Mouse (Mus musculus) NIH3T3 (cell line): ENCODE results near the gene Ttll4.

Source experiments
- DNase-seq: peaks from one replicate; pipeline ENCODE4 v3.0.0-alpha.2; 2012; ENCODE audit warnings: low read depth

The Ttll4 gene

DNA sequence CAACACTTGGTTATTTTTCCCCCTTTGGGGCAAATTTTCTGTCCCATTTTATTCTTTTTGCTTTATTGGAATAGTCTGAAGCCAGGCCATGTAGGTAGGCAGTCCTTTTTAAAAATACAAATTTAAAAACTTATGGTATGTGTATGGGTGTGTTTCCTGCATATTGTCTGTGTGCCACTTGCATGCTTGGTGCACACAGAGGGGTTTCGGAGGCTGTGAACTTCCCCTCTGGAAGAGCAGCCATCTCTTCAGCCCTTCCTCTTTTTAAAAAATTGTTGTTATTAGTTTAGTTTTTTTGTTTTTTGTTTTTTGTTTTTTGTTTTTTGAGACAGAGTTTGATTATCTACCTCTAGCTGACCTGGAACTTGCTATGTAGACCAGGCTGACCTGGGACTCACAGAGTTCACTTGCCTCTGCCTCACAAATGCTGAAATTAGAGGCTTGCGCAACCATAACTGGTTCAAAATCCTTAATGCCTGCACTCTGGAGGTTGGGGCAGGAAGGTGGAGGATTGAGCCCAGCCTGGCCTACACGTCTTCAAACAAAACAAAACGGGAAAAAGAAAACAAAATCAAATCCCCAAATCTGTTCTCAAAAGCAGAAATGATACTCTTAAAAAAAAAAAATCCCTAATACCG, 51.0 kb downstream of the Ttll4 start:
- DNase-seq = no peak

DNA sequence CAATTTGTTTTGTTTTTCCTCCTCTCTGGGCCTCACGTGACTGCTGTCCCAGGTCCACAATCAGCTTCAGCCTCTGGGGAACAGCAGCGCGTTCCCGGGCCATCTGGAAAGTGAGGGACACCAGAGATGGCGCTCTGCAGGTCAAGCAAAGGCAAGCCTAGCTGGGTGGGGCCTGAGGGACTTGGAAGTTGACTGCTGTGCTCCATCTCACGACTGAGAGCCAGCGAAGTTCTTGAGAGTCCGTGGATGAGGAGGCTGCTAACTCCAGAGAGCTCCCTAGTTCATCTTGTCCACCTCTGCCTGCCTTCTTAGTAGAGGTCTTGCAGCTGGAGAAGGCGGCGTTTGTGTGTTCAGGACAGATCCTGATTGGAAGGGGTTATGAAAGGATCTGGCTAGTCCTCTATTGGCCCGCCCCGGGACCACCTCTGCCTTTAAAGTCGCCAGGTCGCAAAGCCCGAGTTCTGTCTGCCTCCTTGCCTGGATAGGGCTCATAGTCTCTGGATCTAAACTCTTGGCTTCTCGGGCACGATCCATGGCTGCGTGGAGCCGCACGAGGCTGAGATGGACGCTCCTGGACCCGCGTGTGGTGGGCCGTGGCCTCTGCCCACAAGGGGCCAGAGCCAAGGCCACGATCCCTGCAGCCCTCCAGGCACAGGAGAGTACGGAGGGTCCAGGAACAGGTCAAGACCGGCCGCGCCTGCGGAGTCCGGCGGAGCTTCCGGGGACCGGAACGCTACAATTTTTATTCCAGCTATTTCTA, 51.7 kb downstream of the Ttll4 start, which contains the start of gene Cyp27a1:
Cyp27a1 (plus strand) TSS at position 476 of the 760 bp plus-strand sequence.
- no peak for DNase-seq

DNA sequence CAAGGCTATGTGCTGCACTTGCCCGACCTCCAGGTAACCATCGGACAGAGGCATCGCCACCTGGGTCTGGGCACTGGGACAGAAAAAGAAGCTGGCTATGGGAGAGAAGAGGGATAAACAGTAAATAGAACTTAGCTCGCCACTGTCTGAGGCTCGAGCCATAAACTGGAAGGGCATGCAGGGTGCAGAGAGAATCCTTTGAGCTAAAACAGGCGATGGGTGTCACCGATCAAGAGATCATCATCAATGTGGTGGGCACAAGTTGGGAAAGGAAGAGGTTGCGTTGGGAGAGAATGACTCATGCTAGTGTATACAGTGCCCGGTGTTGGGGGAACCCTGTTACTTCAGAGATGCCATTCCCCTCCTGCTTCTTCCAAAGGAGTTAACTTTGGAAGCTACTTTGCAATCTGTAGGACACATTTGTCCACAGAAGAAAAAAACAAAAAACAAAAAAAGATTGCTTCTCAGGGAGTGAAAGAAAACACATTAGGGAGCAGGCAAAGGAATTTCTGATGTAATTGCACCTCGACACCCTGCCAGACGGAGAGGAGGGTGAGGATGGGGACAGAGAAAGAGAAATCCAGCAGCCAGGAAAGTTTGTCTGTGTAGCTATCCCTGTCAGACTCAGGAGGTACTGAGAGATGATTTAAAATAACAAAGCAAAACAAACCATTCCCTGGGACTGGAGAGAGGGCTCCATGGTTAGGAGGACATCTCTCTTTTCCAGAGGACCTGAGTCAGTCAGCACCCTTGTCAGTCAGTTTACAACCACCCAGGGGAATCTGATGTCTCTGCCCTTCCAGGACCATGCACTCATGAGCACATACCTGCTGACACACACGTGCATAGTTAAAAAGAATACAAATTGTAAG, 52.5 kb downstream of the Ttll4 start:
- DNase-seq = no peak

DNA sequence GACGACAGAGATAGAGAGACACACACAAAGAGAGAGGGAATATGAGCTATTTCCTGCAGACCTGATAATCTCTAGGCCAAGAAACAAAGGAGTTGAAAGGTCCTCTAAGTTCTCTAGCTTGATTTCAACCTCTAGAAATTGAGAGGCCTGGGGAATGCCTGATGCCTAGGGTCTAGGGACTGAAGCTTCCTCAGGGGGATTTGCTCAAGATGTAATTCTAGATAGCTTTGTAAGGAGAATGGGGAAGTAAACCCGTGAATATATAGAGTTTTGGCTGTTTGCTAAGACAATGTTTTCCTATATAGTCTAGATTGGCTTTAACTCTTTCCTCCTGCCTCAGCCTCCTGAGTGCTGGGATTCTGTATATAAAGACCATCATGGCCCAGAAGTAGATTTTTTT, 53.4 kb downstream of the Ttll4 start:
- no peak for DNase-seq

DNA sequence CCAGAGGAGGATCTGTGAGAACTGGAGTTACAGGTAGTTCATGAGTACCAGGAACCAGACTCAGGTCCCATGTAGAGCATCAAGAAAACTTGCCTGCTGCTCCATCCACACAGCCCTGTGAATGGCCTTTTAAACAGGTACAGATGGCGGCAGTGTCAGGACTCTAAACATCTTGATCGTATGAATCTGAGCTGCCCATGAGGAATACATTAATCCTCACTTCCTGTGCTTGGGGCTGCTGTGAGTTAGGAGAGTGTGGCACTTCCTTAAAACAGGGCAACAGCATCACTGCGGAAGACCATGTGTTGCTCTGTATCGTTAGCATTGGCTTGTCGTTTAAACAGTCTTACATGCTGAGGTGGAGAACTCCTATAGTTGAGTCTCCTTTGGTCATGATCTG, 53.9 kb downstream of the Ttll4 start:
- DNase-seq = no peak

DNA sequence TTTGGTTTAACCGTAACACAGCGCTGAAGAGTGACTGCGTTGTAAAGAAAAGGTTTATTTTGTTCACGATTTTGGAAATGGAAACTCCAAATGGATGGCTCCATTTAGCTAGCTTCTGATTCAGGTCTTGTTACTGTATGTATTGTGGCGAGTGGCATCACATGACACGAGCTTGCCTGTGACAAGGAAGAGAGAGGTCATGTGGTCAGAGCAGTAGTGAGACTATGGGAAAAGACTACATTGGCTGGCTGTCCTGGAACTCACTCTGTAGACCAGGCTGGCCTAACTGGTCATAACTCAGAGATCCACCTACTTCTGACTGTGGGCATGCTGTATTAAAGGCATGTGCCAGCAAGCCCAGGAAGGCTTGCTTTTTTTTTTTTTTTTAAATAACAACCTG, 54.3 kb downstream of the Ttll4 start:
- no peak for DNase-seq

DNA sequence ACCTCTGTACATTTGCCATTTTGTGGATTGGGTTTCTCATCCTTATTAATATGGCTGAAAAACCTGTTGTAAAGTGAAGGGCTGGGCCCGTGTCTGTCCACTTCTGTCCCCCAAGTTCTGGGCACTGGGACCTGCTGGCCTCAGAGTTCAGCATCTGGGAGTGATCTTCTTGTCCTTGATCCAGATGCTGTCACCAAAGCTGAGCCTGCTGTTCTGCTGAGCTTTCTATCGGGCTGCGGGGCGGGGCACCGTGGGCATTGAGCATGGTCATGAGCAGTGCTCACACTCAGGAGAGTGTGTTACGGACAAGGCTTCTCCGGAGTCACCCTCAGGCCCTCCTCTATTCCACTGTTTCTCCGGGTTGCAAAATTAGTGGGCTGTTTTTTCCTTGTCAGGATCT, 56.6 kb downstream of the Ttll4 start:
- DNase-seq = no peak

DNA sequence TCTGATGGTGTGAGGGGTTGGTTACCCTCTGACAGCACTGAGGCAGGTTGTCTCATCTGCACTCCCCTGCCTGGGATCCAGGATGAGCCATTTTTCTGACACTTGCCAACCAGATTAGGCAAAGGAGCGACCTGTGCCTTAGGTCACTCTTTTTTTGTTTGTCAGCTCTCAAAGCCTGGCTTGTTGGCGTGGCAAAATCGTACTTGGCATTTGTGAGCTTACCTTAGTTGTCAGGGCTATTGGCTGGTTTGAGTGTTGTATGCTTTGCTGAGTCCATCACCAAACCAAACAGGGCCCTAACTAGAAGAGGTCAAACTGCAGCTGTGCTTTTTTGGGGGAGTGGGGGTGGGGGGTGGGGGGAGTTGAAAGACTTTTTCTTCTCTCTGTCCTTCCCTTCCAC, 57.7 kb downstream of the Ttll4 start:
- DNase-seq = no peak

DNA sequence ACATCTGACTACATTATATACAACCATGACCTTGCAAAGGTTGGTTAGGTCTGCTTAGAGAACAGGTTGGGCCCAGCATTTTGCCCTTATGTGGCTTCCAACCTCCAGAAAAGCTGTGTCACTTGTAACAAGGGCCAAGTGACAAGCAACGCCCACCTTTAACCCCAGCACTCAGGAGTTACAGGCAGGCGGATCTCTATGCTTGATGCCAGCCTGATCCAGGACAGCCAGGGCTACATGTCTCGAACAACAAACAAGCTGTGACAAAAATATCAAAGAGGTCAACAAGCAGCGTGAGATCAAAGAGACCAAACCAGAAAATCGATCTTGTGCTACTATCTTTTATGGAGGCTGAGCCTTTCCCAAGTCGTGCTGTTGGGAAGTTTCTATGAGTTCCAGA, 60.1 kb downstream of the Ttll4 start:
- no peak for DNase-seq

DNA sequence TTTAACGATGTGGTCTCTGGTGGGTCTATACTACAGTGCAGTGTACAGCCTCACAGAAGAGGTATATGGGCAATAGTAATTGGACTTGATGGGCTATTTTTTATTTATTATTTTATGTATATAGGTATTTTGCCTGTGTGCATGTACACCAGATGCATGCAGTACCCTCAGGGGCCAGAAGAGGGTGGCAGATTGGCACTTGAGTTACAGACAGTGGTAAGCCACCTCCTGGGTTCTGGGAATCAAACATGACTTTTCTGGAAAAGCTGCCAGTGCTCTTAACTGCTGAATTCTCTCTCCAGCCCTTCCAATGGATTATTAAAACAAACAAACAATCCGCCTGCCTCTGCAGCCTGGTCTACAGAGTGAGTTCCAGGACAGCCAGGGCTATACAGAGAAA, 62.2 kb downstream of the Ttll4 start:
- DNase-seq = peak; percentile 66

DNA sequence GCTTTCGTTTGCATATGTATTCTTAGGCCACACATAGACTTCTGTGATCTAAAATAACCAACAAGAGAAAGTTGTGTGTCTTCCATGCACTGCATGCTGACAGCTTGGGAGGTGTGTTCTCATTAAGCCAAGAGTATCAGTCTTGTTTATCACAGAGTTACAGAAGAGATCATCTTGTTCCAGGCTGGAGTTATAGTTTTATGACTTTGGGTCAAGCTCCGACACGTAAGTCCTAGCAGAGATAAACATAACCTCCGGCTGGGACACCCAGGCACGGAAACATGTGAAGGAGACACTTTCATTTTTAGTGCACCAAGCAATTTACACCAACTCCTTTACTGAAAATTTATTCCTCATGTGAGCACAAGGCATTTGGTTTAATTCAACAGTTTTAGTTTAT, 64.6 kb downstream of the Ttll4 start:
- no peak for DNase-seq

DNA sequence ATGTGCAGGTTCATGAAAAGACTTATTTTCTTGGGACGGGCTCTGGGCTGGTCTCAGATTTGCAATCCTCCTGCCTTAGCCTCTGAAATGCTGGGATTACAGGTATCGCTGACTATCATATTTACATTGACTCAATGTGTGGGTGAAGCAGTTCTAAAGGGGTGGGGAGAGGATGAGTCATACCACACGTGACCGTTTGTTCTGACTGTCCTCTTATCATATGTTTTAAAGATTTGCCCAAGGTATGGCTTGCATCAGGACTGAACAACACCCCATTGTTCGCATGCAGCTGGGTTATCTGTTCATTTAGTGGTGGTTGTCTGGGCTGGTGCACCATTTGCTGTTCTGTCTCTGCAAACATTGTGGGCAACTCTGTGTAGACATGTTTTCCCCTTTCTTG, 65.1 kb downstream of the Ttll4 start:
- peak; percentile 41 for DNase-seq

DNA sequence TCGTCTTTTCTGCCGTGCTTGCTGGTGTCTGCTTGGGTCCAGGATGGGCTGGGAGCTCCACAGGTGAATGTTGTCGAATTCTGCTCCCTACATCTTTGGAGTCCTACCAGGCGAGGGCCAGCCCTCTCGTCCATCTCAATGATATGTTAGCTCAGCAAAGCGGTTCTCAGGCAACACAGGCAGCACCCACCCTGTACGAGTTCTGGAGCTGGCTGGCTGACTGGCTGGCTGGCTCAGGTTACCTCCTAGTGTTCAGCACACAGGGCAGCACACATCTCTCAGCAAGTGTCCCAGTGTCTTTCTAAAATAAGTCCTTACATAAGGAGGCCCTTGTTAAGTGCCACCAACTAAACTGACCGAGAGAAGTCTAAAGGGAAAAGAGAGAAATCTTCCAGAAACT, 66.9 kb downstream of the Ttll4 start:
- DNase-seq = no peak

DNA sequence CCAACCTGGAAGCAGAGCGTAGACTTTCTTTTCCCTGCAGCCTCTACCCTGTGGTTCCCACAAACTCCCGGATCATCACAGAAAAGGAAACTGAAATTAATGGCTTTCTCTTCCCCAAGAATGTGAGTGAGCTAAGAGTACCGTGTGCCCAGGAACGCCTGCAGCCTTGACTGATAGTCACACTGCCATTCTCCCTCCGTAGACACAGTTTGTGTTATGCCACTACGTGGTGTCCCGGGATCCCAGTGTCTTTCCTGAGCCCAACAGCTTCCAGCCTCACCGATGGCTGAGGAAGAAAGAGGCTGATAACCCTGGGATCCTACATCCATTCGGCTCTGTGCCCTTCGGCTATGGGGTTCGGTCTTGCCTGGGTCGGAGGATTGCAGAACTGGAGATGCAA, 75.4 kb downstream of the Ttll4 start:
- DNase-seq = no peak

DNA sequence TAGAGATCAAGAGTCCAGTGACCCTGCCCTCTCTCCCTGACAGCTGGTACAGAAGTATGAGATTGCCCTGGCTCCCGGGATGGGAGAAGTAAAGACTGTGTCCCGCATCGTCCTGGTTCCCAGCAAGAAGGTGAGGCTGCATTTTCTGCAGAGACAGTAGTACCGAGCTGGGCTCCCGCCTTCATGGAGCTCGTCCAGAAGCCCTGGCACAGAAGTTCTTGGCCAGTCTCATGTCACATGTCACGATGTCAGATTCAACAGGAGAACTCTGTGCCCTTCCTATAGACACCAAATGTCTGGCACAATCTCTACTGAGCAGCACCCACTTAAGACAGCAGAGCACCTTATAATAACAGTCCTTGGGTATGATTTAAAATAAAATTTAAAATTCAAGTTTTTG, 76.0 kb downstream of the Ttll4 start:
- no peak for DNase-seq

DNA sequence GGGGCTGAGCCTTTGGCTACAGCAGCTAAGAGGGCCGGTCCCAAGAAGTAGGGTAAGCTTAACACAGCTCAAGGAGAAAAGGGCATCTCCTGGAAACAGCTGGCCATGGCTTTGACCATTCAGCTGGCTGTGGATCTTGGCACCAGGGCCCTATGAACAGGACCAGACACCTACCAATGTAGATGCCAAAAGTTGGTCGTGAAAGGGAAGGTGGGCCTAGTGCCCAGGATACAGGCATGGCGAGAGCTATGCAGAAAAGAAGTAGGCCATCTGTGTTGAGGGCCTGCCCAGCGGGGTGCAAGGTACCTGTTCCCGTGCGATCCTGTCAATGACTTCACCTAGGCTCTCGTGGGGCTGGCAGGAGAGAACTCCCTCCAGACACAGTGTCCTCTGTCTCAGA, 79.3 kb downstream of the Ttll4 start:
- no peak for DNase-seq

DNA sequence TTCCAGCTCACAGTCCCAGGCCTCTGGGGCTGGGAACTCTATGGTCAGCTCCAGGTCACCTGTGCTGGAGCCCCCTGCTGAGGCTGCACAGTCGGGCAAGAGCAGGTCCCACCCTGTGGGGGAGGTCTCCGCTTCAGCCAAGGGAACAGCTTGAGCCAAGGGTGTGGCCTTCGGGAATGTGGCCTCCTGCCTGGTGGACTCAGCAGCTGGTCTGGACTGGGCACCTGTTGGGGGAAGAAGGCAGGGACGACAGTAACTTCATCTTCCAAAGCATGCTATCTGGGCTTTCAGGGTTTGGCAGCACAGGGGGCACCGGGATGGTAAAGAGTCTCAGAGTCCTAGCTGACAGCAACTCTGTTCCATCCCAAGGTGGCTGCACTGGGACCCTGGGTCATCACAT, 85.8 kb downstream of the Ttll4 start:
- no peak for DNase-seq

DNA sequence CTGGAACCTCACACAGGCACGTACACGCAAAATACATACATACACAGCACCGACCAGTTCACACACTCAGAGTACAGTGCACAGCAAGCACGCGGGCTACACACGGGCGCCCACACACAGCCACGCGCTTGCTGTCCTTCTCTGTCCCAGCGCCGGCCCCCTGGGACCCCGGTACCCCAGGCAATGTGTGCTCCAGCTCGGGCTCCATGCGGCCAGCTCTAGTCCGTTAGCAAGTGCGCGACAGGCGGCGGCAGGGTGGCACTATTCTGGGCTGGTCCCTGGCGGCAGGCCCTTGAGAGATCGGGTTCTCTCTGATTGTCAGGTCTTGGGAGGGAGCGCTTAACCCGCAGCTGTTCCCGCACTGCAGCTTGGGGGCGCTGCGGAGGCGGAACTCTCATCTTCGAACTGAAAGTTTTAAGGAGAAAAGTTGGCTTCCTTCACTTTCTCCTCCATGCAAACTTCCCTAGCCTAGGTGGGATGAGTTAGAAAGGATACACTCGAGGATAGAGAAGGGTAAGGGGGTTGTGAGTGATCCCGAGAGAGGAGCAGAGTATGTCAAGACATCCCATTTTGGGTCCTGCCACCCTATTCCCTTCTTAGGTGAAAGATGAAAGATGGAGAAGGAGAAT, 87.2 kb downstream of the Ttll4 start, which contains the start of gene Prkag3:
Prkag3 (minus strand) TSS at position 579 of the 629 bp plus-strand sequence.
- DNase-seq = peak; percentile 52

DNA sequence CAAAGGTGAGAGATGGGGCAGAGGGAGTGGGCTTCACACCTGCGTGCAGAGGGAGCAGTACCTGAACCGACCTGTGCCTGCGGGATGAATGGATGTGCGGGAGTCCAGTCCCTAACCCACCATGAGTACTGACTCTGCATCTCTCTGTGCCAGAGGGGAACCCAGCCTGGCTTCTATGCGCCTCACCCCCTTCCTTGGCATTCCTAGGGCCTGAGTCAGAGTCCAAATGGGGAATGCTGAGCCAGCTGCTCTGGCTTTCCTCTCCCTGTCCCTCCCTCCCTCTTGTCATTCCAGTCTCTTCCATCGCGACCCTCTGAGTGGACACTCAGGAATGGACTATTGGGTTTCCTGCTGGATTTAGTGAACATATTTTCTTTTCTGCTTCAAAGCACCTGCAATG, 87.8 kb downstream of the Ttll4 start:
- peak; percentile 91 for DNase-seq

DNA sequence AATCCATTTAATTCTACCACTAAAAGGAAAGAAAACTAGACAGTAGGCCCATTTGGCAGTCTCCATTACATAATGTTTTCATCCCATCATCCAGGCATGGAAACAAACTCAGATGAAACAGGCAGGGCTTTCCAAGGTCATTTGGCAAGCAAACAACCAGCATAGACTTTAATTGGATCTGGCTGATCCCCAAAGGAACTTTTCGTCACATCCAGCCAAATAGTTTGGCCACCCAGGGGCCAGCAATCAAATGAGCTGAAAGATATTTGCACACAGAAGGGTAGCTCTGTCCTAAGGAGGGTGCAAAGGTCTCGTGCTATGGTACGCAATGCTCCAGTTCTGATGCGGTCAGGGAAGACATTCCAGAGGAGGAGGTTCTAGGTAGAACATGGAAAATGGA, 89.1 kb downstream of the Ttll4 start:
- no peak for DNase-seq

DNA sequence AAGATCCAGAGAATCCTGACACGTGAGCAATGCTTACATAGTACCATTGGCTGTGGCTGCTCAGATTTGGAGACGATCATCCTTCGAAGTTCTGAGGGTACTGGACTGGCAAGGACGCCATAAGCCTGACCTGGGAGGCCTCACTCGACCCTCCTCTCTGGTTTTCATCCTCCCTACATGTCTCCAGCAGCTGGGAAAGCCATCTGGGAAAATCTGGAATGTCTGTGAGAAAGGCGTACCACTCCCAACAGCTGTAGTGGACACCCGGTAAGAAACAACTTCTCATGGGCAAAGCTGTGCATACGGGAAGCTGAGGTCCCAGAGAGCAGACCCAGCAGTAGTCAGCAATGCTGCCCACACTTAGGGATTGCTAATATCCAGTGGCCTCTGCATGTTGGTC, 90.6 kb downstream of the Ttll4 start:
- DNase-seq = no peak

DNA sequence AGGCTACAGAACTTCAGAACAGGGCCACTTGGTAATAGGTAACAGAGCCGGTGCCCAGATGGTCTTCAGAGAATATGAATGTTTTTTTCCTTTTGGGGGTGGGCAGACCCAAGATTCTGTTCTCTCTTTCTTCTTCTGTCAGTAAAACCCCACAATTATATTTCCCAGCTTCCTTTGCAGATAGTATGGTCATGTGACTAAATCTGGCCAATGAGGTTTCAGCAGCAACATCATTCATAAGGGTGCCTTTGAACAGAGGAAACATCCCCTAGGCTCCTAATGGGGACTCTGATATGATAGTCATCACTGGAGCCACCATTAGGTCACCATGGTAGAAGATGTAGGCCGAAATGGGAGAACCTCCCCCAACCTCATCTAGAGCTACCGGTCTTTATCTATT, 91.3 kb downstream of the Ttll4 start:
- DNase-seq = no peak
